ENCODE assay signal across 17 mouse cellular contexts in genomic region chr1:179255826-179256512, GRCm38 (mm10).
A peak's percentile ranks its signal among the peaks of the same experiment; 100 is the strongest.
DNase-seq lines count a peak whose midpoint lies in the region; ATAC-seq and TF ChIP-seq lines count a peak whose summit lies in the region.
"Had no signal": no experiment of that assay in that cellular context is flagged by ENCODE, and none has a peak within 500 bp of the region (broad histone marks: within the 10 kb centered on the region; RNA-seq: fewer than 3 reads in every experiment).

No protein-coding gene starts in this region.

- WGBS in lung, postnatal 0 days, result 82% methylated on average over 11 of the region's 11 CpGs
- WGBS in lung, adult 2 months, result 81% methylated on average over 11 of the region's 11 CpGs
- 77% methylated on average over 11 of the region's 11 CpGs for WGBS in intestine, postnatal 0 days
- WGBS in stomach, postnatal 0 days, result 77% methylated on average over 11 of the region's 11 CpGs

- DNase-seq in lung, postnatal 0 days (ENCODE audit: low spot score), result peak; percentile 38
- DNase-seq in lung, adult 2 months, result no peak
- DNase-seq in stomach, postnatal 0 days (ENCODE audit: low spot score), result no peak
- DNase-seq in adrenal gland, adult (ENCODE audit: inconsistent age in 2 of 2, low spot score in 1 of 2), result no peak
- DNase-seq in thymus, postnatal 0 days (ENCODE audit: low spot score), result no peak
- DNase-seq: adrenal gland, adult 8-10 months; adrenal gland, postnatal 25 days; cerebellum, adult 9-10 months; forebrain, postnatal 0 days; gastrocnemius, adult 2 months; gastrocnemius, postnatal 14 days had no signal

- H3K4me2 ChIP-seq in lung, postnatal 0 days (replicated peaks; ENCODE audit: low read depth, low read length), result no peak overlapping the region
- H3K4me2 ChIP-seq in intestine, postnatal 0 days (replicated peaks; ENCODE audit: low read depth), result peak overlapping the region; percentile 30; the same call in 1 of the 2 replicates
- H3K4me2 ChIP-seq in stomach, postnatal 0 days (replicated peaks; ENCODE audit: low read depth), result no peak overlapping the region
- H3K4me2 ChIP-seq: heart, embryonic 11.5 days; hindbrain, embryonic 13.5 days had no signal

- H3K9me3 ChIP-seq in lung, postnatal 0 days (ENCODE audit: low read length), result no peaks in the 10 kb centered on the region
- H3K9me3 ChIP-seq in intestine, postnatal 0 days (ENCODE audit: control insufficient read depth), result no peaks in the 10 kb centered on the region
- H3K9me3 ChIP-seq in stomach, postnatal 0 days (ENCODE audit: control insufficient read depth, low read length), result no peaks in the 10 kb centered on the region
- H3K9me3 ChIP-seq: hindbrain, embryonic 13.5 days had no signal

- no peaks in the 10 kb centered on the region for H3K4me1 ChIP-seq in lung, postnatal 0 days (ENCODE audit: insufficient read depth, low read depth, low read length)
- no peaks in the 10 kb centered on the region for H3K4me1 ChIP-seq in lung, adult 2 months (ENCODE audit: control insufficient read depth, insufficient read depth, low read length)
- H3K4me1 ChIP-seq in intestine, postnatal 0 days (replicated peaks; ENCODE audit: control insufficient read depth, insufficient read depth, low read length), result no peaks in the 10 kb centered on the region
- no peaks in the 10 kb centered on the region for H3K4me1 ChIP-seq in stomach, postnatal 0 days (replicated peaks; ENCODE audit: control insufficient read depth, insufficient read depth)

- H3K36me3 ChIP-seq in lung, postnatal 0 days (ENCODE audit: insufficient read depth, low read length), result no peaks in the 10 kb centered on the region
- H3K36me3 ChIP-seq in intestine, postnatal 0 days (ENCODE audit: control insufficient read depth, insufficient read depth), result no peaks in the 10 kb centered on the region
- no peaks in the 10 kb centered on the region for H3K36me3 ChIP-seq in stomach, postnatal 0 days (ENCODE audit: control insufficient read depth, insufficient read depth, low read length)
- H3K36me3 ChIP-seq: hindbrain, embryonic 13.5 days had no signal

- TF ChIP-seq EP300 in lung, postnatal 0 days (IDR thresholded peaks at IDR 0.05), result no peak
- no peak for TF ChIP-seq EP300 in stomach, postnatal 0 days (optimal IDR thresholded peaks at IDR 0.05)

- no peak overlapping the region for H3K9ac ChIP-seq in lung, postnatal 0 days (replicated peaks; ENCODE audit: low read depth)
- H3K9ac ChIP-seq in intestine, postnatal 0 days (ENCODE audit: low read depth, low read length), result no peak overlapping the region
- no peak overlapping the region for H3K9ac ChIP-seq in stomach, postnatal 0 days (ENCODE audit: low read length)
- H3K9ac ChIP-seq: forebrain, postnatal 0 days; hindbrain, embryonic 13.5 days had no signal

- no peak for TF ChIP-seq POLR2A in lung, adult 2 months (IDR thresholded peaks at IDR 0.05; ENCODE audit: borderline replicate concordance, extremely low read depth, low read depth, low read length)

- H3K27me3 ChIP-seq in lung, postnatal 0 days (replicated peaks; ENCODE audit: insufficient read depth, low read length), result no peaks in the 10 kb centered on the region
- no peaks in the 10 kb centered on the region for H3K27me3 ChIP-seq in intestine, postnatal 0 days (replicated peaks; ENCODE audit: control insufficient read depth, insufficient read depth, low read length)
- H3K27me3 ChIP-seq in stomach, postnatal 0 days (ENCODE audit: control insufficient read depth, insufficient read depth, low read length), result no peaks in the 10 kb centered on the region
- H3K27me3 ChIP-seq: hindbrain, embryonic 13.5 days had no signal

- no peak overlapping the region for H3K27ac ChIP-seq in lung, postnatal 0 days (ENCODE audit: low read length)
- peak overlapping the region; percentile 90 for H3K27ac ChIP-seq in intestine, postnatal 0 days (ENCODE audit: low read depth, low read length)
- no peak overlapping the region for H3K27ac ChIP-seq in stomach, postnatal 0 days (replicated peaks)
- H3K27ac ChIP-seq: gastrocnemius, adult 2 months; hindbrain, embryonic 13.5 days had no signal

- ATAC-seq in lung, postnatal 0 days, result peak; percentile 30; the same call in 1 of the 2 replicates
- peak; percentile 97 for ATAC-seq in intestine, postnatal 0 days
- ATAC-seq in stomach, postnatal 0 days (ENCODE audit: low FRiP score, low TSS enrichment), result peak; percentile 67
- ATAC-seq: CD4-positive, CD25-positive, alpha-beta regulatory T cell, adult 4 months; forebrain, embryonic 14.5 days; forebrain, postnatal 0 days; hindbrain, embryonic 16.5 days had no signal

- TF ChIP-seq CTCF in lung, postnatal 0 days (IDR thresholded peaks at IDR 0.05), result no peak
- no peak for TF ChIP-seq CTCF in lung, adult 2 months (IDR thresholded peaks at IDR 0.05; ENCODE audit: insufficient read depth, low read length)
- no peak for TF ChIP-seq CTCF in intestine, postnatal 0 days (IDR thresholded peaks at IDR 0.05; ENCODE audit: low read depth)
- no peak for TF ChIP-seq CTCF in stomach, postnatal 0 days (IDR thresholded peaks at IDR 0.05; ENCODE audit: low read depth)

- no peak overlapping the region for H3K4me3 ChIP-seq in lung, postnatal 0 days (ENCODE audit: low read depth, low read length)
- no peak overlapping the region for H3K4me3 ChIP-seq in lung, adult 2 months (replicated peaks; ENCODE audit: extremely low read depth, low read depth, low read length)
- H3K4me3 ChIP-seq in intestine, postnatal 0 days (ENCODE audit: low read depth, low read length), result no peak overlapping the region
- no peak overlapping the region for H3K4me3 ChIP-seq in stomach, postnatal 0 days (ENCODE audit: low read depth, low read length)
- H3K4me3 ChIP-seq: gastrocnemius, adult 2 months; hindbrain, embryonic 13.5 days had no signal

Comparison
In these comparisons a context has a peak if more than half of its experiments do, and no peak if none do; other contexts are left out.
1. ATAC-seq: peak in every context shown above with its lines; median percentile 97 in intestine, postnatal 0 days; 67 in stomach, postnatal 0 days; 30 in lung, postnatal 0 days.